In the genomic region with DNA sequence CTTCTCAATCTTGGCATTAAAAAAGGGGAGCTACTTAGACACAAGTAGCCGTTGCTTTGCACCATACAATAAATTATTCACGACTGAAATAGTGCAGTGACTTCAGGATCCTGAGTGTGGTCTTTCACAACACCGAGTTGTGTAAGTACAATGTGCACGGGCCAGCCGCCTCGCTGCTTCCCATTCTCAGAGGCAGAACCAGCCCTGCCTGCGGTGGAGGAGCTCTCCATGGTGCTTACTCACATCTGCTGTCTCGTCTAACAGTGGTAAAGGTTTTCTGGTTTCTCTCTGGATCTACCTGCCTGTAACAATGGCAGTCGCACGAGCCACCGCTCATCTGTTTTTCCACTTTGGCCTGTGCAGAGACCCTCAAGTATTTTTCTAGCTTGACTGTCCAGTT, we compare ENCODE assay signal across 9 mouse cellular contexts. TPM values are rescaled to one million over a fixed set of nuclear protein-coding genes. Genes with fewer than 3 reads are reported as not detected.
DNase-seq lines count a peak whose midpoint lies in the region; ATAC-seq and TF ChIP-seq lines count a peak whose summit lies in the region.
"Had no signal": no experiment of that assay in that cellular context is flagged by ENCODE, and none has a peak within 500 bp of the region (broad histone marks: within the 10 kb centered on the region; RNA-seq: fewer than 3 reads in every experiment).

No protein-coding gene starts in this region.

- no peaks in the 10 kb centered on the region for H3K36me3 ChIP-seq in kidney, adult 2 months (ENCODE audit: control insufficient read depth, insufficient read depth, low read length)
- H3K36me3 ChIP-seq in kidney, embryonic 16.5 days (ENCODE audit: insufficient read depth, low read length) = no peaks in the 10 kb centered on the region
- no peaks in the 10 kb centered on the region for H3K36me3 ChIP-seq in limb, embryonic 11.5 days (ENCODE audit: control insufficient read depth, insufficient read depth, low read length)
- H3K36me3 ChIP-seq: lung, embryonic 15.5 days had no signal

- peaks cover 7% of the 10 kb centered on the region; the same call in 1 of the 2 replicates for H3K4me1 ChIP-seq in kidney, adult 2 months (ENCODE audit: control insufficient read depth, insufficient read depth, low read length)
- H3K4me1 ChIP-seq in kidney, embryonic 16.5 days (ENCODE audit: insufficient read depth, low read length) = peaks cover 8% of the 10 kb centered on the region
- H3K4me1 ChIP-seq in limb, embryonic 11.5 days (ENCODE audit: control insufficient read depth, insufficient read depth, low read length) = peaks cover 4% of the 10 kb centered on the region; the same call in 1 of the 2 replicates

- peak; percentile 77 for DNase-seq in kidney, adult 2 months
- DNase-seq in T-cell, adult 2 months (ENCODE audit: low spot score) = peak; percentile 50
- peak; percentile 71 for DNase-seq in forelimb bud, embryonic 11.5 days (ENCODE audit: low read depth, low spot score)
- peak; percentile 85 for DNase-seq in limb, embryonic 11.5 days (ENCODE audit: low spot score)
- DNase-seq in natural killer cell, adult 2 months (ENCODE audit: low spot score in 2 of 2) = peak; percentile 16 to 46
- peak; percentile 30 for DNase-seq in urinary bladder, adult 2 months (ENCODE audit: low spot score)
- no peak for DNase-seq in MN1 (ENCODE audit: low spot score)

- H3K9ac ChIP-seq in kidney, embryonic 16.5 days (replicated peaks; ENCODE audit: low read length) = no peak overlapping the region
- H3K9ac ChIP-seq in limb, embryonic 11.5 days (ENCODE audit: low read length) = no peak overlapping the region
- H3K9ac ChIP-seq: lung, embryonic 15.5 days had no signal

- WGBS in kidney, adult 2 months = 12% methylated on average over 11 of the region's 11 CpGs
- WGBS in kidney, embryonic 16.5 days = 21% methylated on average over 11 of the region's 11 CpGs
- 23% methylated on average over 11 of the region's 11 CpGs for WGBS in limb, embryonic 11.5 days

- TF ChIP-seq POLR2A in kidney, adult 2 months (IDR thresholded peaks at IDR 0.05; ENCODE audit: low read depth, low read length) = no peak

- no peak overlapping the region for H3K4me2 ChIP-seq in kidney, embryonic 16.5 days (replicated peaks; ENCODE audit: low read depth, low read length)
- no peak overlapping the region for H3K4me2 ChIP-seq in limb, embryonic 11.5 days (ENCODE audit: low read depth, severe bottlenecking)
- H3K4me2 ChIP-seq: lung, embryonic 15.5 days had no signal

- H3K4me3 ChIP-seq in kidney, adult 2 months (ENCODE audit: insufficient read depth, low read depth, low read length) = no peak overlapping the region
- no peak overlapping the region for H3K4me3 ChIP-seq in kidney, embryonic 16.5 days (ENCODE audit: low read length)
- H3K4me3 ChIP-seq in limb, embryonic 11.5 days (ENCODE audit: low read depth, low read length) = no peak overlapping the region
- H3K4me3 ChIP-seq: lung, embryonic 15.5 days had no signal

- no peak for TF ChIP-seq CTCF in kidney, adult 2 months (conservative IDR thresholded peaks at IDR 0.05; ENCODE audit: insufficient read depth, insufficient read length, low read depth, low read length)

- no peaks in the 10 kb centered on the region for H3K27me3 ChIP-seq in kidney, adult 2 months (replicated peaks; ENCODE audit: control insufficient read depth, insufficient read depth, low read length)
- no peaks in the 10 kb centered on the region for H3K27me3 ChIP-seq in kidney, embryonic 16.5 days (ENCODE audit: insufficient read depth, low read length)
- H3K27me3 ChIP-seq in limb, embryonic 11.5 days (ENCODE audit: control insufficient read depth, insufficient read depth, low read length) = no peaks in the 10 kb centered on the region
- H3K27me3 ChIP-seq: lung, embryonic 15.5 days had no signal

- no peaks in the 10 kb centered on the region for H3K9me3 ChIP-seq in kidney, embryonic 16.5 days (ENCODE audit: low read length)
- H3K9me3 ChIP-seq in limb, embryonic 11.5 days (ENCODE audit: control insufficient read depth, low read length) = no peaks in the 10 kb centered on the region
- H3K9me3 ChIP-seq: lung, embryonic 15.5 days had no signal

- no peak overlapping the region for H3K27ac ChIP-seq in kidney, adult 2 months (ENCODE audit: insufficient read depth, low read depth, low read length)
- no peak overlapping the region for H3K27ac ChIP-seq in kidney, embryonic 16.5 days (ENCODE audit: low read length)
- H3K27ac ChIP-seq in limb, embryonic 11.5 days (replicated peaks; ENCODE audit: low read depth, low read length) = no peak overlapping the region
- H3K27ac ChIP-seq: lung, embryonic 15.5 days had no signal

- no peak for ATAC-seq in kidney, embryonic 16.5 days (ENCODE audit: low FRiP score, low TSS enrichment)
- no peak for ATAC-seq in limb, embryonic 11.5 days (ENCODE audit: insufficient number of reproducible peaks, low FRiP score, low TSS enrichment, low read depth)

RNA-seq across cellular contexts. Expression of a gene that starts 5.0 kb away (rescaled TPM):
- 10.2 and 11.3 TPM in 2 replicates for polyA plus RNA-seq in kidney, adult 2 months (2012; rRNA removed)
- polyA plus RNA-seq in kidney, embryonic 16.5 days (2015; fragmentation: Nextera tagmentation; extraction: Ambion mirVana) = 24.3 and 25.0 TPM in 2 replicates
- 20.5 and 20.6 TPM in 2 replicates for polyA plus RNA-seq in limb, embryonic 11.5 days (2014; fragmentation: Nextera tagmentation; extraction: Ambion mirVana)
- polyA plus RNA-seq in urinary bladder, adult 2 months (2012; rRNA removed) = 24.1 and 25.7 TPM in 2 replicates

RNA-seq across cellular contexts. Expression of a gene that starts 11.9 kb away (rescaled TPM):
- polyA plus RNA-seq in kidney, adult 2 months (2012; rRNA removed) = 6.5 and 6.7 TPM in 2 replicates
- polyA plus RNA-seq in kidney, embryonic 16.5 days (2015; fragmentation: Nextera tagmentation; extraction: Ambion mirVana) = 33.0 and 33.9 TPM in 2 replicates
- polyA plus RNA-seq in limb, embryonic 11.5 days (2014; fragmentation: Nextera tagmentation; extraction: Ambion mirVana) = 31.2 and 35.4 TPM in 2 replicates
- 14.2 and 15.5 TPM in 2 replicates for polyA plus RNA-seq in urinary bladder, adult 2 months (2012; rRNA removed)

RNA-seq across cellular contexts. Expression of a gene that starts 48.6 kb away (rescaled TPM):
- 7.9 TPM in 2 replicates for polyA plus RNA-seq in kidney, adult 2 months (2012; rRNA removed)
- 0.68 and 0.94 TPM in 2 replicates for polyA plus RNA-seq in kidney, embryonic 16.5 days (2015; fragmentation: Nextera tagmentation; extraction: Ambion mirVana)
- polyA plus RNA-seq in limb, embryonic 11.5 days (2014; fragmentation: Nextera tagmentation; extraction: Ambion mirVana) = not detected in 2 replicates
- polyA plus RNA-seq in urinary bladder, adult 2 months (2012; rRNA removed) = 1.0 and 1.4 TPM in 2 replicates
- polyA plus RNA-seq: lung, embryonic 15.5 days had no signal
